10 mouse cellular contexts compared by ENCODE assay signal in the genomic region with DNA sequence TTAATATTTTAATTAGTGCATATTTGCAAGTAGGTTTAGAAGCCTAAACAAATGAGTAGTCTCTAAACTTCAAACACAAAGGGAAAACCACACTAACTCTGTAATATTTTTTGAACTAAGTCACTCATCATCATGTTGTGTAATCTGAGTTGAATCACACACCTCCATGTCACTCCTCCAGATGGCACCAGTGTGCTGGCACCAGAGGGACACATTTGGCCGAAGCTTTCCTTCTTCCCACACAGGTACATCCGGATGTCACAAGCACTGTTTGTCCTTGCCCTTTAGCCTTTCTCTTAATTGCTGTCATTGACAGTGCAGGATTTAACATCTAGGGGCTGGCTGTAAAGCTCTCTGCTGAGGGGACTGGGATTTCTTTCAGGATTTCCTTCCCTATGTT.
DNase-seq lines count a peak whose midpoint lies in the region; ATAC-seq and TF ChIP-seq lines count a peak whose summit lies in the region.
"Had no signal": no experiment of that assay in that cellular context is flagged by ENCODE, and none has a peak within 500 bp of the region (broad histone marks: within the 10 kb centered on the region; RNA-seq: fewer than 3 reads in every experiment).

No protein-coding gene starts in this region.

- TF ChIP-seq CTCF in cerebellum, adult 2 months (IDR thresholded peaks at IDR 0.05; ENCODE audit: borderline replicate concordance, insufficient read depth, low read depth, low read length): peak; percentile 13; the same call in 1 of the 2 replicates
- TF ChIP-seq CTCF in kidney, adult 2 months (conservative IDR thresholded peaks at IDR 0.05; ENCODE audit: insufficient read depth, insufficient read length, low read depth, low read length): peak; percentile 40
- TF ChIP-seq CTCF in midbrain, postnatal 0 days (IDR thresholded peaks at IDR 0.05): peak; percentile 62

- no peaks in the 10 kb centered on the region for H3K36me3 ChIP-seq in kidney, adult 2 months (ENCODE audit: control insufficient read depth, insufficient read depth, low read length)
- no peaks in the 10 kb centered on the region for H3K36me3 ChIP-seq in midbrain, postnatal 0 days (ENCODE audit: insufficient read depth, low read length)
- no peaks in the 10 kb centered on the region for H3K36me3 ChIP-seq in midbrain, embryonic 15.5 days (replicated peaks)
- H3K36me3 ChIP-seq: stomach, embryonic 15.5 days had no signal

- H3K4me1 ChIP-seq in cerebellum, adult 2 months (ENCODE audit: control insufficient read depth, insufficient read depth, low read length): no peaks in the 10 kb centered on the region
- H3K4me1 ChIP-seq in kidney, adult 2 months (ENCODE audit: control insufficient read depth, insufficient read depth, low read length): no peaks in the 10 kb centered on the region
- no peaks in the 10 kb centered on the region for H3K4me1 ChIP-seq in midbrain, postnatal 0 days (ENCODE audit: insufficient read depth, low read length)
- H3K4me1 ChIP-seq in midbrain, embryonic 15.5 days: no peaks in the 10 kb centered on the region
- H3K4me1 ChIP-seq: stomach, embryonic 15.5 days had no signal

- peak in 1 of 2 experiments; percentile 4 for DNase-seq in cerebellum, adult 2 months
- DNase-seq in cerebellum, adult 11-12 months: no peak
- DNase-seq in kidney, adult 2 months: peak; percentile 7
- no peak for DNase-seq in kidney, adult 8-10 months
- DNase-seq in midbrain, postnatal 0 days (ENCODE audit: low spot score): peak; percentile 45
- DNase-seq in gastrocnemius, postnatal 10 days: no peak
- DNase-seq: cerebellum, adult 18-20 months had no signal

- H3K9ac ChIP-seq in midbrain, postnatal 0 days (replicated peaks; ENCODE audit: low read length, poor library complexity, severe bottlenecking): no peak overlapping the region
- H3K9ac ChIP-seq in midbrain, embryonic 15.5 days: no peak overlapping the region
- H3K9ac ChIP-seq: stomach, embryonic 15.5 days had no signal

- TF ChIP-seq POLR2A in cerebellum, adult 2 months (IDR thresholded peaks at IDR 0.05; ENCODE audit: borderline replicate concordance, insufficient read depth, low read length): no peak
- no peak for TF ChIP-seq POLR2A in kidney, adult 2 months (IDR thresholded peaks at IDR 0.05; ENCODE audit: low read depth, low read length)

- no peaks in the 10 kb centered on the region for H3K27me3 ChIP-seq in cerebellum, adult 2 months (ENCODE audit: control insufficient read depth, insufficient read depth, low read length)
- no peaks in the 10 kb centered on the region for H3K27me3 ChIP-seq in kidney, adult 2 months (replicated peaks; ENCODE audit: control insufficient read depth, insufficient read depth, low read length)
- H3K27me3 ChIP-seq in midbrain, postnatal 0 days (ENCODE audit: insufficient read depth, low read length): no peaks in the 10 kb centered on the region
- H3K27me3 ChIP-seq in midbrain, embryonic 15.5 days (replicated peaks): no peaks in the 10 kb centered on the region
- H3K27me3 ChIP-seq: stomach, embryonic 15.5 days had no signal

- H3K27ac ChIP-seq in cerebellum, adult 2 months (ENCODE audit: insufficient read depth, low read length): no peak overlapping the region
- H3K27ac ChIP-seq in kidney, adult 2 months (ENCODE audit: insufficient read depth, low read depth, low read length): no peak overlapping the region
- H3K27ac ChIP-seq in midbrain, postnatal 0 days (ENCODE audit: low read depth, low read length): no peak overlapping the region
- no peak overlapping the region for H3K27ac ChIP-seq in midbrain, embryonic 15.5 days
- H3K27ac ChIP-seq: stomach, embryonic 15.5 days had no signal

- H3K4me2 ChIP-seq in midbrain, postnatal 0 days (ENCODE audit: low read depth, low read length, poor library complexity, severe bottlenecking): no peak overlapping the region
- H3K4me2 ChIP-seq in midbrain, embryonic 15.5 days: no peak overlapping the region
- H3K4me2 ChIP-seq: stomach, embryonic 15.5 days had no signal

- no peaks in the 10 kb centered on the region for H3K9me3 ChIP-seq in midbrain, postnatal 0 days (ENCODE audit: low read length)
- H3K9me3 ChIP-seq in midbrain, embryonic 15.5 days: no peaks in the 10 kb centered on the region
- H3K9me3 ChIP-seq: stomach, embryonic 15.5 days had no signal

- no peak overlapping the region for H3K4me3 ChIP-seq in cerebellum, adult 2 months (replicated peaks; ENCODE audit: insufficient read depth, low read depth, low read length)
- H3K4me3 ChIP-seq in kidney, adult 2 months (ENCODE audit: insufficient read depth, low read depth, low read length): no peak overlapping the region
- no peak overlapping the region for H3K4me3 ChIP-seq in midbrain, postnatal 0 days (ENCODE audit: low read depth, low read length)
- H3K4me3 ChIP-seq in midbrain, embryonic 15.5 days: no peak overlapping the region
- H3K4me3 ChIP-seq: stomach, embryonic 15.5 days had no signal

- ATAC-seq in midbrain, postnatal 0 days (ENCODE audit: low FRiP score): no peak
- no peak for ATAC-seq in midbrain, embryonic 15.5 days (replicated peaks)
- ATAC-seq in megakaryocyte, adult 5-6 weeks (ENCODE audit: poor library complexity, severe bottlenecking): no peak

- WGBS in cerebellum, adult 2 months: 21% methylated on average over 2 of the region's 2 CpGs
- WGBS in kidney, adult 2 months: 10% methylated on average over 2 of the region's 2 CpGs
- 61% methylated on average over 2 of the region's 2 CpGs for WGBS in midbrain, postnatal 0 days
- WGBS in midbrain, embryonic 15.5 days: 69% methylated on average over 2 of the region's 2 CpGs

Comparison
In these comparisons a context has a peak if more than half of its experiments do, and no peak if none do; other contexts are left out.
1. DNase-seq: peak in kidney, adult 2 months (single experiment) and midbrain, postnatal 0 days (single experiment); none in cerebellum, adult 11-12 months (single experiment), kidney, adult 8-10 months (0 of 2) and gastrocnemius, postnatal 10 days (single experiment).
2. Peak in every context shown above with its lines, with median percentiles within 50 percentile points of each other: CTCF ChIP-seq.